Comparison of ENCODE assay signal across 8 mouse cellular contexts in genomic region chr6:128469451-128469850, GRCm38 (mm10). TPM values are rescaled to one million over a fixed set of nuclear protein-coding genes. Genes with fewer than 3 reads are reported as not detected.
DNase-seq lines count a peak whose midpoint lies in the region; ATAC-seq lines count a peak whose summit lies in the region.

No protein-coding gene starts in this region.

- H3K4me2 ChIP-seq in hindbrain, embryonic 13.5 days: no peak overlapping the region

- H3K9me3 ChIP-seq in hindbrain, embryonic 13.5 days: no peaks in the 10 kb centered on the region

- intact Hi-C loops in left cerebral cortex, postnatal 4 days (cut with DNase I): no loop called here
- intact Hi-C loops in left cerebral cortex, postnatal 36 days (cut with DNase I): no loop called here

- no peaks in the 10 kb centered on the region for H3K27me3 ChIP-seq in hindbrain, embryonic 13.5 days

- no peaks in the 10 kb centered on the region for H3K36me3 ChIP-seq in hindbrain, embryonic 13.5 days

- DNase-seq in left cerebral cortex, postnatal 4 days: peak; percentile 13
- DNase-seq in left cerebral cortex, adult 9 months (ENCODE audit: low spot score in 2 of 2): no peak
- DNase-seq in adrenal gland, postnatal 10 days: peak; percentile 83
- peak; percentile 70 for DNase-seq in forelimb bud, embryonic 11.5 days (ENCODE audit: low read depth, low spot score)
- DNase-seq in kidney, postnatal 25 days: peak; percentile 73 to 81
- DNase-seq in left cerebral cortex, postnatal 36 days (ENCODE audit: low spot score in 2 of 2): no peak

- no peak overlapping the region for H3K4me3 ChIP-seq in hindbrain, embryonic 13.5 days

- H3K4me1 ChIP-seq in hindbrain, embryonic 13.5 days (replicated peaks): no peaks in the 10 kb centered on the region

- ATAC-seq in megakaryocyte progenitor cell, adult 5-6 weeks (replicated peaks; ENCODE audit: poor library complexity): peak; percentile 90
- no peak for ATAC-seq in hindbrain, embryonic 13.5 days (ENCODE audit: low FRiP score)

- no peak overlapping the region for H3K27ac ChIP-seq in hindbrain, embryonic 13.5 days

- no peak overlapping the region for H3K9ac ChIP-seq in hindbrain, embryonic 13.5 days

- WGBS in hindbrain, embryonic 13.5 days: 10% methylated on average over 9 of the region's 12 CpGs

RNA-seq across cellular contexts. Expression of gene Fkbp4, which starts 31.0 kb away (rescaled TPM):
- 100 to 1,000 TPM; 176 to 180 TPM for total RNA-seq in left cerebral cortex, postnatal 4 days (2021)
- total RNA-seq in adrenal gland, postnatal 10 days (2021): 100 to 1,000 TPM; 170 to 173 TPM
- total RNA-seq in megakaryocyte progenitor cell, adult 5-6 weeks (2015): 124 and 149 TPM in 2 replicates
- total RNA-seq in megakaryocyte progenitor cell, adult 5-6 weeks (2017): 373 and 394 TPM in 2 replicates
- total RNA-seq in left cerebral cortex, postnatal 36 days (2021): 100 to 1,000 TPM; 115 to 118 TPM
- polyA plus RNA-seq in hindbrain, embryonic 13.5 days (2015; fragmentation: Nextera tagmentation; extraction: Ambion mirVana): 371 and 380 TPM in 2 replicates

RNA-seq across cellular contexts. Expression of gene Itfg2, which starts 44.7 kb away (rescaled TPM):
- 10 to 100 TPM; 38.7 to 42.7 TPM for total RNA-seq in left cerebral cortex, postnatal 4 days (2021)
- total RNA-seq in adrenal gland, postnatal 10 days (2021): 10 to 100 TPM; 19.2 to 19.9 TPM
- total RNA-seq in megakaryocyte progenitor cell, adult 5-6 weeks (2015): 24.1 and 33.1 TPM in 2 replicates
- 12.9 and 15.6 TPM in 2 replicates for total RNA-seq in megakaryocyte progenitor cell, adult 5-6 weeks (2017)
- 10 to 100 TPM; 29.7 to 30.7 TPM for total RNA-seq in left cerebral cortex, postnatal 36 days (2021)
- 41.7 and 46.0 TPM in 2 replicates for polyA plus RNA-seq in hindbrain, embryonic 13.5 days (2015; fragmentation: Nextera tagmentation; extraction: Ambion mirVana)

RNA-seq across cellular contexts. Expression of gene Pzp, which starts 57.1 kb away (rescaled TPM):
- under 1 TPM; 0.12 TPM for total RNA-seq in left cerebral cortex, postnatal 4 days (2021)
- 100 to 1,000 TPM; 288 to 650 TPM for total RNA-seq in adrenal gland, postnatal 10 days (2021)
- not detected in 2 replicates for total RNA-seq in megakaryocyte progenitor cell, adult 5-6 weeks (2015)
- total RNA-seq in megakaryocyte progenitor cell, adult 5-6 weeks (2017): not detected in 2 replicates
- not detected for total RNA-seq in left cerebral cortex, postnatal 36 days (2021)
- polyA plus RNA-seq in hindbrain, embryonic 13.5 days (2015; fragmentation: Nextera tagmentation; extraction: Ambion mirVana): 0.06 and 0.19 TPM in 2 replicates

Comparison
In these comparisons a context has a peak if more than half of its experiments do, and no peak if none do; other contexts are left out.
1. DNase-seq: peak in left cerebral cortex, postnatal 4 days (single experiment), adrenal gland, postnatal 10 days (single experiment), forelimb bud, embryonic 11.5 days (single experiment) and kidney, postnatal 25 days (2 of 2); none in left cerebral cortex, adult 9 months (0 of 2) and left cerebral cortex, postnatal 36 days (0 of 2).
2. RNA of gene Pzp, which starts 57.1 kb away (total RNA-seq): 288 to 650 TPM in adrenal gland, postnatal 10 days; 0.12 TPM in left cerebral cortex, postnatal 4 days, not detected in megakaryocyte progenitor cell, adult 5-6 weeks and not detected in left cerebral cortex, postnatal 36 days; every median in the first group is over 100 times any median in the second.